Mouse (Mus musculus) MEL (cell line): ENCODE results near the gene A730061H03Rik.
A peak's percentile ranks its signal among the peaks of the same experiment; 100 is the strongest.

Experiments used
- CTCF ChIP-seq, 3 experiments: IDR thresholded peaks in 2 of 3; conservative IDR thresholded peaks in 1 of 3; 2 replicates each; pipeline ENCODE4 v1.5.1; 2011 to 2012; ENCODE audit warnings: low read length in 3 of 3, low read depth in 2 of 3, mild to moderate bottlenecking in 2 of 3, improper control_type of control experiment in 1 of 3, inconsistent platforms in 1 of 3, mixed read lengths in 1 of 3, moderate library complexity in 1 of 3; ENCODE audit not compliant: control insufficient read depth in 1 of 3, insufficient read depth in 1 of 3, poor library complexity in 1 of 3, severe bottlenecking in 1 of 3
- ELF1 ChIP-seq: IDR thresholded peaks from 2 replicates; pipeline ENCODE4 v1.6.1; 2014; ENCODE audit warnings: low read depth, mild to moderate bottlenecking, inconsistent platforms, low read length, improper control_type of control experiment, moderate library complexity
- EP300 ChIP-seq, 2 experiments: IDR thresholded peaks; 2 replicates each; pipeline ENCODE4 v1.6.1; 2011; ENCODE audit warnings: improper control_type of control experiment in 2 of 2, low read length in 2 of 2, low read depth in 1 of 2, mild to moderate bottlenecking in 1 of 2
- MEF2A ChIP-seq: IDR thresholded peaks from 2 replicates; pipeline ENCODE4 v1.6.1; 2014; ENCODE audit warnings: low read depth, mild to moderate bottlenecking, inconsistent platforms, low read length, improper control_type of control experiment; ENCODE audit not compliant: poor library complexity, insufficient replicate concordance, severe bottlenecking; ENCODE audit errors: extremely low read depth
- MYB ChIP-seq: IDR thresholded peaks from 2 replicates; pipeline ENCODE4 v1.6.1; 2011; ENCODE audit warnings: mild to moderate bottlenecking, low read depth, low read length, improper control_type of control experiment
- MYC ChIP-seq: IDR thresholded peaks from 2 replicates; pipeline ENCODE4 v1.6.1; 2011; ENCODE audit warnings: low read depth, mild to moderate bottlenecking, low read length, improper control_type of control experiment, moderate library complexity
- POLR2A ChIP-seq, 2 experiments: IDR thresholded peaks; 2 replicates each; pipeline ENCODE4 v1.6.1; 2011 to 2012; ENCODE audit warnings: low read length in 2 of 2, mild to moderate bottlenecking in 2 of 2, control low read depth in 1 of 2, improper control_type of control experiment in 1 of 2, low read depth in 1 of 2, moderate library complexity in 1 of 2; ENCODE audit not compliant: control insufficient read depth in 1 of 2, insufficient read depth in 1 of 2, poor library complexity in 1 of 2
- RCOR1 ChIP-seq: IDR thresholded peaks from 2 replicates; pipeline ENCODE4 v1.6.1; 2012; ENCODE audit warnings: low read depth, mild to moderate bottlenecking, inconsistent platforms, low read length, improper control_type of control experiment
- SMC3 ChIP-seq: IDR thresholded peaks from 2 replicates; pipeline ENCODE4 v1.6.1; 2011; ENCODE audit warnings: low read depth, low read length, improper control_type of control experiment
- TCF12 ChIP-seq: IDR thresholded peaks from 2 replicates; pipeline ENCODE4 v1.6.1; 2014; ENCODE audit warnings: low read depth, mild to moderate bottlenecking, inconsistent platforms, low read length, improper control_type of control experiment, moderate library complexity
- USF1 ChIP-seq: IDR thresholded peaks from 2 replicates; pipeline ENCODE4 v1.6.1; 2014; ENCODE audit warnings: low read depth, mild to moderate bottlenecking, inconsistent platforms, low read length, improper control_type of control experiment, moderate library complexity
- ZC3H11A ChIP-seq: IDR thresholded peaks from 2 replicates; pipeline ENCODE4 v1.6.1; 2012; ENCODE audit warnings: low read depth, mild to moderate bottlenecking, inconsistent platforms, low read length, improper control_type of control experiment
- ZKSCAN1 ChIP-seq: IDR thresholded peaks from 2 replicates; pipeline ENCODE4 v1.6.1; 2012; ENCODE audit warnings: low read depth, mild to moderate bottlenecking, inconsistent platforms, low read length, improper control_type of control experiment, moderate library complexity

GRCm38 (mm10) chr14:55586149-55586548 lies 25.9 kb upstream of the A730061H03Rik start:
- TF ChIP-seq ZC3H11A = no peak
- peak in 1 of 2 experiments; percentile 27; a peak in 1 of 4 replicates for TF ChIP-seq POLR2A (IDR thresholded peaks at IDR 0.05; ENCODE audit: control insufficient read depth in 1 of 2, insufficient read depth in 1 of 2, low read depth in 1 of 2, low read length in 2 of 2, poor library complexity in 1 of 2)
- no peak; a peak in 1 of 6 replicates for TF ChIP-seq CTCF (IDR thresholded peaks at IDR 0.05 in 2 of 3, conservative IDR thresholded peaks at IDR 0.05 in 1 of 3; ENCODE audit: control insufficient read depth in 1 of 3, insufficient read depth in 1 of 3, low read depth in 2 of 3, low read length in 3 of 3, poor library complexity in 1 of 3, severe bottlenecking in 1 of 3)
- no peak; the same call in 1 of the 2 replicates for TF ChIP-seq ELF1
- TF ChIP-seq MEF2A = no peak
- TF ChIP-seq EP300 (IDR thresholded peaks at IDR 0.05; ENCODE audit: low read depth in 1 of 2, low read length in 2 of 2) = peak; percentile 69 to 88; a peak in 3 of 4 replicates
- TF ChIP-seq MYB = peak; percentile 76
- TF ChIP-seq RCOR1 = peak; percentile 76
- peak; percentile 93 for TF ChIP-seq MYC
- no peak for TF ChIP-seq SMC3
- peak; percentile 76; the same call in 1 of the 2 replicates for TF ChIP-seq ZKSCAN1
- peak; percentile 84 for TF ChIP-seq TCF12
- no peak for TF ChIP-seq USF1
